Mouse (Mus musculus) urinary bladder, postnatal 10 days (tissue): ENCODE results near the gene Retreg1.

ENCODE experiments used
- DNase-seq: peaks from one replicate; pipeline ENCODE4 v3.0.0; 2022; ENCODE audit warnings: low spot score

Retreg1 gene

DNA sequence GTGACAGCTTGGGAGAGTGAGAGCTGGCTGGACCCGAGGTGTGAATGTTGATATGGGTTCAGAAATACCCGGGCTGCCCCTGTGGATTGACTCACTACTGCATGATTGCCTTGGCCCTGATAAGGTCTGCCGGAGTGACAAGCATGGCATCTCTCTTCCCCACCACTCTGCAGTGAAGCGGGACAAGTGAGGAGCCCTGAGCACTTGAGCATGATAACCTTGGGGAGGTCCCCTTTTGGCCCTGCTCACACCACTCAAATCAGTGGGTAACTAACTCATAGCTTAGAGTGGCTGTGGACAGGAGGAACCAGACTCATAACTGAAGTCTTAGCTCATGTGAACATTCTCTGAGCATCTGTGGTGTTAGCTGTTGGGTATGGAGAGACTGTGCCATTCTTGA is 77.0 kb downstream of the Retreg1 start:
- no peak for DNase-seq

DNA sequence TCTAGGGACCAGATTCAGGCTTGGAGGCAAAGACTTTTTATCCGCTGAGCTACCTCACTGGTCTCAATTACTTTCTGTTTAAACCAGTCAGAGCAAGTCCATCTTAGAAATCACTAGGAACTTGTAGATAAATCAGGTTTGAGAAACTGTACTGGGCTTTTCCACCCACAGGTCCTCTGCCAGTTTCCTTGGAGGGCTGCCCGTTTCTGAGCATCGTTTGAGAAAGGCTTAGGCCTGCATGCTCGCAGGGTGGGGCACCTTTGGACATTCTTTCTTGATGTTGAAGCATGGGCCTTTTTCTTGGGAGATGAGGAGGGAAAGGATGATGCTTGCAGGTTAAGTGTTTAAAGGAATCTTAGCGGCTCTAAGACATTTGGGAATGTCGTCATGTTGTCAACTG is 77.9 kb downstream of the Retreg1 start:
- DNase-seq: no peak

DNA sequence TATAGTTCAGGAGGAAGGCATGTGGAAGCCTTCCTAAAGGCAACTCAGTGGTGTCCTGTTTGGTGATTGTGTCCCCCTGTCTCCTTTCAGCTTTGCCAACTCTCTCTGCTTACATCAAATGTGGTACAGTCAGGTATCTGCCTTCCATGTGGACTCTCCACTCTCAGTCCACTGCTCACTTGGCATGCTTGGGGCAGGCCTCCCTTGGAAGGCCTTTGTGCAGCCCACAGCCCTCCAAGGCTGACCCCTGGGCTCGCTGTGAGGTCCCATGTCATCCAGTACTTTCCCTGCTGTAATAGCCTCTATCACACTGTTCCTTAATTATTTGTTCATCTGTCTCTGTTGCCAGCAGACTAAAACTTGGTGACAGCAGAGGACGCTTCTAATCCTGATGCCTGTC is 79.0 kb downstream of the Retreg1 start:
- DNase-seq: no peak

- DNase-seq: no peak
These were observed 80.9 kb downstream of the Retreg1 start for GRCm38 (mm10) chr15:25923916-25924315.

GRCm38 (mm10) chr15:25926171-25926570 is 83.2 kb downstream of the Retreg1 start:
- DNase-seq: no peak

GRCm38 (mm10) chr15:25927106-25927505 is 84.1 kb downstream of the Retreg1 start:
- DNase-seq: no peak

DNA sequence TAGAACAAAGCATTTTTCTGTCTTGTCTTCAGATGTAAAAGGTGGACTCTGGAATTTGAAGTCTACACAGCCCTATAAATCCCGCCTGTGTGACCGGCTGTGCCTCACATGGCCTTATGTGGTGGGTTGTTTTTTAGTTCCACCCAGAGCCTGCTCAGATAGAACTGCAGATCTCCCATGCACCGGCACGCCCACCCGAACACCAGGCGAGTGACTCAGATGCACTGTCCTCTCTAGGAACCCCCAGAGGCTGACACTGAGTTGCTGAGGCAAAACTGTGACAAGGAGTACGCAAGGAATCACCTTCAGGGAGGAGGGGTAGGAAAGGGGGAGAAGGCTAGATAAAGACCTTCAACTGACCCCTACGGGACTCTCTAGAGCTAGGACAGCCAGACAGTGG is 85.0 kb downstream of the Retreg1 start:
- no peak for DNase-seq

DNA sequence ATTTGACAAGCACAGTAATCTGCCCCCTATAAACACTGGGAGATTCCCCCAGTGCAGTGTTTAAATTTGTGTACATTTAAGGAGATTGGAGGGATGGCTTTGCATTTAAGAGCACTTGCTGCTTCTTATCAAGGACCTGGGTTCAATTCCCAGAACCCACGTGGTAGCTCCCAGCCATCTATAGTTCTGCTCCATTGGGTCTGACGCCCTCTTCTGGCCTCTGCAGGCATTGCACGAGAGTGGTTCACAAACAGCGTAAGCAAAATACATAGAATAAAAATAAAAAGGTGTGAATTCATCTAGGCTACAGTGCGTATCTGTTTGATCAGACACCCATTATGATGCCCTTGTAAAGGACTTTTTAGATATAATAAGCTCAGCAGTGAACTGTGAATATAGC is 85.9 kb downstream of the Retreg1 start:
- no peak for DNase-seq

DNA sequence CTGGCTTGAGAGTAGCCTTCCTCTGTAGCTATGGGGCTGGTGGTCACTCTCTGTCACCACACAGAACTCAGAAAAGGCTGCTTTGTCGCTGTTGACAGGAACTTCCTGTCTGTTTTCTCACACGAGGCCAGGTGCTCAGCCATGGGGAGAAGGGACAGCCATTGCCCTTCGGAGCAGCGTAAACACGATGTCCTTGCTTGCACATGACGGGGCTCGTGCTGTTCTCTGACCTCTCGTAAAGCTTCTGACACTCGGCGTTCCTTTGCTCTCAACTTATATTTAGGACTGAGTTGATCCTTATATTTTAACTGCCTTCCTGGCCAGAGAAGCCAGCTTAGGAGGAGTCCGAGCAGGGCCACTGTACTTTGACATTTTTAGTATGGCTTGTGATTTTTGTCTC is 86.5 kb downstream of the Retreg1 start:
- DNase-seq: no peak

GRCm38 (mm10) chr15:25929936-25930335 is 87.0 kb downstream of the Retreg1 start:
- DNase-seq: no peak

- no peak for DNase-seq
These were observed 87.7 kb downstream of the Retreg1 start for GRCm38 (mm10) chr15:25930657-25931056.

- DNase-seq: no peak
These were observed 89.5 kb downstream of the Retreg1 start for GRCm38 (mm10) chr15:25932497-25932896.

DNA sequence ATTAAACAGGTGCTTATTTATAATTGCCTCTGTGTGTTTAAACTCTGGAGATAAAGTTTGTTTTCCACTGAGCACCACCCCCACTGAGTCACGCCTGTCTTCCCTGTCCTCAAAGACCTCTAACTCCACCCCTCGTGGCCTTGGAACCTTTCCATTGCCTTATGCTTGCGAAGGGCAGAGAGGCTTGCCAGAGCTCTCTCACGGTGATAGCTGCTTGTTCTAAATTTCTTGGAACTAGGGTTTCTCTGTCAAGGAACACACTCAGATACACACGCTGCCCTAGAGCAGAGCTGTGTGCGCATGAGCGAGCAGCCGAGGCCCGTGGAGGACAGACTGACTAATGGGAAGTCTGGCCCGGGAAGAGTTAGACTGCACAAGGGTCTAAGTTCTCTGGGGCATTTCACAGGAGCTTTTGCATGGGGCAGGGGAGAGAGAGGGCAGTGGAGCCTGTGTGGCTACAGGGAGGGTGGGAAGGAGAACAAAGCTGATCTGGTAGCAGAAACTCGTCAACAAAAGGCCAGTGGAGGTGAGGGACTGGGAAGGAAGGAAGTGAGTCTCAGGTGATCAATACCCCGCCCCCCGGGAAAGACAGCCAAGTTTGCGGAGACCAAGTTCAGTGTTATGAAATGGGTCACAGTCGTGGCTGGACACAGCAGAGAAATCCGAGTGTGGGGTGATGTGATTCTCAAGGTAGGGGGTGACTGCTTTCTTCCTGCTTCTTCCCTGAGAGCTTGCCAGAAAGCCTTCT is 90.1 kb downstream of the Retreg1 start:
- DNase-seq: no peak

DNA sequence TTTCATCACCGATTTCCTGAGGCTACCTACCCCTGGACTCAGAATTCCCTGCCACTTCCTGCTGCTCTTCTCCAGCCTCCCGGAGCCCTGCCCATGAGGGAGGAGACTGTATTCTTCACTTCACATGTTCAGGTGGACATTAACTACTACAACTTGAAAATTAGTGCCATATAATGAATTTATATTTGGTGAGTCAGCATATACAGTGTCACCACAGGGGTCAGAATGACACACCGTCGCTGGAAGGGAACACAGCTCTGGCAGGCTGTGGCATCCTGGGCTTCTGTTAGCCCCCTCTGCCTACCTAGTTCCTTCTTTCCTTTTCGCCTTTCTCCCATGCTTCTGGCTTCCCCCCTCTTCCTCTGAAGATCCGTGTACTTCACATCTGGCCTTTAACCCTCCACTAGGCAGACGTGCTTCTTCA is 90.7 kb downstream of the Retreg1 start:
- no peak for DNase-seq

DNA sequence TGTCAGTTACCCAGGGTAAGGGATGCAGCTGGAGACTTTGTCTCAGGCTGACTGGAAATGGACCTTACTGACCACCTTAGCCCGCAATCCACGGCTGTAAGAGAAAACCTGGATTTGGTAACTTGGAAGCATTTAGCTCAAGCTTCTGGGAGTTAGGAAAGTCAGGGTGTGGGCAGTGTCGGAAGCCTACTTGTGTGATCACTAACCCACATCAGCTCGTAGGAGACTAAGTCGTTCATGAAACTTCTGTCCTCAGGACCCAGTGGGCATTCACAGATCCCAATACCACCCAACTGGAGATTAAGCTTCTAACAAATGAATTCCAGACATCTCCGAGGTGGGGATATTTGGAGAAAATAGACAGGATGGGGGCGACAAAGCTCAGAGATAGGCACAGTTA is 91.4 kb downstream of the Retreg1 start:
- DNase-seq: no peak

GRCm38 (mm10) chr15:25938496-25938895 is 95.5 kb downstream of the Retreg1 start:
- DNase-seq: no peak

DNA sequence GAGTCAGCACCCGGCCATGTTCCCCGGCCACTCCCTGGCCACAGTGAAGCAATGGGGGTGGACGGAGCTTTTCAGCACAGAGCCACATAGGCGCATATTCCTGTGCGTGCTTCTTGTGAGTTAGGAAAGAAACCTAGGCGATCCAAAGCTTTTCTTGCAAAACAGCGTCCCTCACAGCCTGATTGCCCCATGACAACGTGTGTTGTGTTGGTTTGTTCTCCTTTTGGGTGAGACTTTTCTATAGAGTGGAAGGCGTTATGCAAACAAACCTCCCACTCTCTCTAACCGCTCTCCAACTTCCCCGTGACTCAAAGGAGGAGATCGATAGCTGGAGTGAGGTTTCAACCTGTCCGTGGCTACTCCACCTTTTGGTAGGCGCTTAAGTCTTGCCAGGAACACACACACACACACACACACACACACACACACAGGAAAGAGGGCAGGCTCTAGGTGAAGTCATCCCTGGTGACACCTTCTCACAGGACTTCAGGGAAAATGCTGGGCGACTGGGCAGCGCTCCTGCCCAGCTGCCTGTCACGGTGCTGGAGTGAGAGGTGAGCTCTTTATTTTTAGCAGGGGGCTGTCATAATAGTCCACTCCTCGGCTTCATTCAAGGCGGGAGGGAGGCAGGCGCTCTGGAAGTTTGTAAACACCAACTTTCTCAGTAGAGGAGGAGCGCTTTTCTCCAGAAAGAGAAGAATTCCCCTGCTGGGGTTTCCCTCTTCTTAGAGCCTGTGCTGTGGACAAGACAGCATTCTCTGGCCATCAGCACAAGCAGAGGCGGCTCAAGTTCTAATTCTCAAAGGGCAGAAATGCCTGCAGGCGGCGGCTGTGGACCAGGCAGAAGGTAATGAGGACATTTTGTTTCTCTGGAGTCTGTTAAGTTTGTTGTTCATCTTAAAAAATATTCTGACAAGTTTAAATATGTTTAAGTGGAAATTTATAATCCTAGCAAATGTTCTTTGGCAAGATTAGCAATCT is 97.7 kb downstream of the Retreg1 start:
- no peak for DNase-seq

DNA sequence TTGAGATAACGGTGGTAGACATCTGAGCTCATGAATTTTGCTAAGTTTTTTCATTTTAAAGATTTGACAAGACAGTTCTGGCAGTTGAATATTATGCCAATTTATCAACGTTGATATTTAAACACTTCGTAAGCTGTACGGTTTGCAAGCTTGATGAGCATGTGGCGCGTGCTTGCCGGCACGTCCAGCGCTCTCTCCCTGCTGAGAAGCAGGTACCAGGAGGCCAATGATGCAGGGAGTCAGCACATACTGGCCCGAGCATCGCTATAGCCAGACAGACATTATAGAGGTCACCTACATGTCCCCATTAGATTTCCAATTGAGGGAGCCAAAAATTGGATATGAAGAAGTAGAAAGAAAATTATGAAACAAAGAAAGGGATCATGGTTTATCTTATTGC is 98.5 kb downstream of the Retreg1 start:
- DNase-seq: no peak

GRCm38 (mm10) chr15:25942415-25942814 is 99.4 kb downstream of the Retreg1 start:
- DNase-seq: no peak

GRCm38 (mm10) chr15:25943386-25944137 is 100.6 kb downstream of the Retreg1 start:
- DNase-seq: no peak

GRCm38 (mm10) chr15:25945224-25945623 is 102.2 kb downstream of the Retreg1 start:
- DNase-seq: no peak

- no peak for DNase-seq
These were observed 103.5 kb downstream of the Retreg1 start for GRCm38 (mm10) chr15:25946482-25946881.
